Mouse (Mus musculus): Measurements from ENCODE around the gene Gm42878. TPM values are rescaled to one million over a fixed set of nuclear protein-coding genes. Genes with fewer than 3 reads are reported as not detected.
A peak's percentile ranks its signal among the peaks of the same experiment; 100 is the strongest.

Gm42878 gene
- not detected in 2 replicates for polyA plus RNA-seq (2016; fragmentation: Nextera tagmentation; extraction: Ambion mirVana)

- no peaks in the 10 kb centered on the region for H3K9me3 ChIP-seq (replicated peaks)
- peaks cover 39% of the 10 kb centered on the region for H3K4me1 ChIP-seq
- H3K4me3 ChIP-seq = peak within 1 kb of the TSS; percentile 100
- H3K27ac ChIP-seq (replicated peaks) = peak within 1 kb of the TSS; percentile 99
- no peaks in the 10 kb centered on the region for H3K27me3 ChIP-seq (ENCODE audit: low read depth, poor library complexity, severe bottlenecking)
- H3K36me3 ChIP-seq = peaks cover 6% of the 10 kb centered on the region
- WGBS = under 1% methylated on average over 79 of the region's 97 CpGs
- DNase-seq (ENCODE audit: low spot score) = peak; percentile 60
These were observed at the start of gene Gm42878, which contains the start of gene Adam1a for GRCm38 (mm10) chr5:121544910-121545792. TSS of gene Gm42878 (minus strand) at chr5:121545482. TSS of gene Adam1a (minus strand) at chr5:121545482.

- no peak overlapping the region for H3K27ac ChIP-seq (replicated peaks)
- no peak for DNase-seq (ENCODE audit: low spot score)
- H3K27me3 ChIP-seq (ENCODE audit: low read depth, poor library complexity, severe bottlenecking) = peaks cover 25% of the 10 kb centered on the region
- H3K4me3 ChIP-seq = no peak overlapping the region
- WGBS = 87% methylated on average over 6 of the region's 6 CpGs
- H3K9me3 ChIP-seq (replicated peaks) = no peaks in the 10 kb centered on the region
- peaks cover 30% of the 10 kb centered on the region for H3K4me1 ChIP-seq
- no peaks in the 10 kb centered on the region for H3K36me3 ChIP-seq
These were observed 49.5 kb upstream of the Gm42878 start for GRCm38 (mm10) chr5:121594714-121595313.

GRCm38 (mm10) chr5:121593451-121594401 is 48.4 kb upstream of the Gm42878 start, which contains the start of gene Aldh2:
TSS of gene Aldh2 (minus strand) at chr5:121593824.
- 3% methylated on average over 47 of the region's 47 CpGs for WGBS
- peak; percentile 87 for DNase-seq (ENCODE audit: low spot score)
- Histone ChIP-seq H3K4me1 (peaks cover 30% of the 10 kb centered on the region), H3K9me3 (replicated peaks) (no peaks in the 10 kb centered on the region), H3K27ac (replicated peaks) (peak within 1 kb of the TSS; percentile 85), H3K27me3 (ENCODE audit: low read depth, poor library complexity, severe bottlenecking) (peaks cover 20% of the 10 kb centered on the region), H3K36me3 (no peaks in the 10 kb centered on the region), H3K4me3 (peak within 1 kb of the TSS; percentile 85)

DNA sequence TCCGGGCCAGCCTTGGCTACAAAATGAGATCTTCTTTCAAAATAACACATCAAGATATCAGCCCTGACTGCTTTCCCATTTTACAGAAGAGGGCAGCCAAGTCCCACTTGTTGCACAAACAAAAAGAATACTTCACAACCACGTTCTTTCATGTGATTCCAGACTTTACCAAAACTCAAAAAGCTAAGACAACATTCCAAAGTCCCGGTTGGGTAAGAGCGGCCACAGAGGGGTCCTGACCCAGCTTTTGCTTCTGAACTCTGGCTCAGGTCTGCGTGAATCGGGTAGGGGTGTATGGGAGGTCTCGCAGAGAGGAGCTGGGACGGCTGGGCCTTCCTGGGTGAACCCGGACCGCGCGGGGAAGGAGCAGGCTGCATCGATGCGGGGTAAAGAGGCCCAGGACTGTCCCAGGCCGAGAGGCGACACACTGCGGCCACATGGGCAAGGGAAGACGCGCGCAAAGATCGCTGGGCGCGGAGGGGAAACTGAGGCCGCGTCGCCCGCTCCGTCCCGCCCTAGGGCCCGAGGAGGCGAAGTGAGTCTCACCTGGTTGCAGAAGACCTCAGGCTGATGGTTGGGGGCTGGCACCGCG is 47.6 kb upstream of the Gm42878 start:
- Histone ChIP-seq H3K36me3 (no peaks in the 10 kb centered on the region), H3K27me3 (ENCODE audit: low read depth, poor library complexity, severe bottlenecking) (peaks cover 18% of the 10 kb centered on the region), H3K4me3 (peak overlapping the region; percentile 85), H3K27ac (replicated peaks) (peak overlapping the region; percentile 85), H3K9me3 (replicated peaks) (no peaks in the 10 kb centered on the region), H3K4me1 (peaks cover 30% of the 10 kb centered on the region)
- no peak for DNase-seq (ENCODE audit: low spot score)
- 4% methylated on average over 33 of the region's 33 CpGs for WGBS

GRCm38 (mm10) chr5:121592064-121592815 is 47.0 kb upstream of the Gm42878 start:
- Histone ChIP-seq H3K27me3 (ENCODE audit: low read depth, poor library complexity, severe bottlenecking) (peaks cover 18% of the 10 kb centered on the region), H3K36me3 (no peaks in the 10 kb centered on the region), H3K27ac (replicated peaks) (no peak overlapping the region), H3K9me3 (replicated peaks) (no peaks in the 10 kb centered on the region), H3K4me3 (peak overlapping the region; percentile 85), H3K4me1 (peaks cover 30% of the 10 kb centered on the region)
- no peak for DNase-seq (ENCODE audit: low spot score)
- 76% methylated on average over 11 of the region's 11 CpGs for WGBS

DNA sequence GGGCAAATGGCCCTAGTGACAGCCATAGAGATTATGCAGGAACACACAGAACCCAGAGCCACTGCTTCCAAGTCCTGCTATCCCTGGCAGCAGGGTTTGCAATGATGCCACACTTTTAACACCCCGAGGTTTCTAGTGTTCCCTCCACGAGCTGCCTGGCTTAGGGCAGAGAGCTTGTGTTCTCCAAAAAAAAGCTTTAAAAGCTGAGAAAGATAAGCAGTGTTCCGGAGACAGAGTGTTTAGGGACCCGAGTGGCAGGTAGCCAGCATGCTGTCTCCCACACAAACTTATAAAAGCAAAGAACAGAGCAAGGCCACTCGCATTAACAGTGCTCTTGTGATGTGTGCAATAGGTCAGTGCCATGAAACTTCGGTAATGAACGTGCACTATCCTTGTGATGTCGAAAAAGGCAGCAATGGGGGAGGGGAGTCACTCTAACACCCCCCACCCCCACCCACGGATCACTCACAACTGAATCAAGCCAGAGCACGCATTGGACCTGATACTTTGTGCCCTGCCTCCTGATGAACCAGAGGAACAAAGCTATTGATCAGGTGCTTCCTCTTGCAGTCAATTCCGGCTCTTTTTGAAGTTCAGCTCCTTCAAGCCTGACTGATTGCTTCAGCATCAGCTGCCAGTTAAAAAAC is 46.3 kb upstream of the Gm42878 start:
- Histone ChIP-seq H3K36me3 (no peaks in the 10 kb centered on the region), H3K4me3 (no peak overlapping the region), H3K9me3 (replicated peaks) (no peaks in the 10 kb centered on the region), H3K4me1 (peaks cover 30% of the 10 kb centered on the region), H3K27ac (replicated peaks) (no peak overlapping the region), H3K27me3 (ENCODE audit: low read depth, poor library complexity, severe bottlenecking) (peaks cover 18% of the 10 kb centered on the region)
- 80% methylated on average over 11 of the region's 11 CpGs for WGBS
- no peak for DNase-seq (ENCODE audit: low spot score)

DNA sequence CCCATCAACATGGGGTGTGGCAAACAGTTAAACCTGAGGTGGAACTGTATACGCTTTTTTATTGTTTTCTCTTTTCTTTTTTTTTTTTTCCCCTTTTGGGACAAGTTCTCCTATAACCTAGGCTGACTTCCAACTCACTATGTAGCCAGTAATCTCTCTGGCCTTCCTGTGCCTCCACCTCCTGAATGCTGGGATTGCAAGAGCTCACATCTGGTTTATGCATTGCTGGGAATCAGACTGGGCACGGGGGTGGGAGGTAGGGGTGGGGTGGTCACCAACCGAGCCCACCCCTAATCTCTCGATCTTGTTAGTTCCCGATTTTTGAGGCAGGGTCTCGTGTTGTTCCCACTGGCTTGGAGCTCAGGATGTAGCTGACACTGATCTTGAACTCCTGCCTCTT is 44.6 kb upstream of the Gm42878 start:
- Histone ChIP-seq H3K9me3 (replicated peaks) (no peaks in the 10 kb centered on the region), H3K27me3 (ENCODE audit: low read depth, poor library complexity, severe bottlenecking) (peaks cover 18% of the 10 kb centered on the region), H3K27ac (replicated peaks) (no peak overlapping the region), H3K4me3 (no peak overlapping the region), H3K36me3 (no peaks in the 10 kb centered on the region), H3K4me1 (peaks cover 33% of the 10 kb centered on the region)
- DNase-seq (ENCODE audit: low spot score) = no peak
- WGBS = 88% methylated on average over 6 of the region's 6 CpGs

DNA sequence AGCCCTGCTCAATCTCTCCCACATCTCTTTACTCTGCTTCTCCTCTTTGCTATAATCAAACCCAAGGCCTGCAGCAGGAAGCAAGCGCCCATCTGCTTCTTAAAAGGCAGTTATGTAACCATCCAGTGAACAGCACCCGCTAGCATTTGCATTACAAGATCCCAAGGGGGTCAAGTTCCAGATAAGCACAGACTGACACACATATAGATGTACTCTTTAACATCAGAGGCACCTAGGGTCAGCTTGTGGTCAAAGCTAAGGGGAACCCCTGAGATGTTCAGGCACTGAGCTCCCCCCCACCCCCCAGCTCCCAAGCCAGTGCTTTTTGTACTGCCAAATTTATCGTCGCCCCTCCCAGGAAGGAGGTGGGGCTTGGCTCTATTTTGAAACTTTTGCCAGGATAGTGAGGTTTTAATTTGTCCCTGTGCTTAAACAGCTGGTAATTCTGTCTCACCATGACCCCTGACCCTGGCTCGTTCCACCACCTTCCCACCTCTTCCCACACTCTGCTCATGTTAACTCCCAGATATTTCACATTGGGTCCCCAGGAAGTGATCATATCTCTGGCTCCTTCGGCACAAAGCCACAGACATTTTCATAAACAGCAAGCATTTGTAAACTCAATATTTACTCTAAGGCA is 41.2 kb upstream of the Gm42878 start:
- no peak overlapping the region for H3K4me3 ChIP-seq
- peaks cover 8% of the 10 kb centered on the region; the same call in 1 of the 2 replicates for H3K4me1 ChIP-seq
- WGBS = 78% methylated on average over 6 of the region's 6 CpGs
- H3K27me3 ChIP-seq (ENCODE audit: low read depth, poor library complexity, severe bottlenecking) = peaks cover 1% of the 10 kb centered on the region; the same call in 1 of the 2 replicates
- no peaks in the 10 kb centered on the region for H3K36me3 ChIP-seq
- H3K27ac ChIP-seq (replicated peaks) = no peak overlapping the region
- no peak for DNase-seq (ENCODE audit: low spot score)
- H3K9me3 ChIP-seq (replicated peaks) = no peaks in the 10 kb centered on the region

DNA sequence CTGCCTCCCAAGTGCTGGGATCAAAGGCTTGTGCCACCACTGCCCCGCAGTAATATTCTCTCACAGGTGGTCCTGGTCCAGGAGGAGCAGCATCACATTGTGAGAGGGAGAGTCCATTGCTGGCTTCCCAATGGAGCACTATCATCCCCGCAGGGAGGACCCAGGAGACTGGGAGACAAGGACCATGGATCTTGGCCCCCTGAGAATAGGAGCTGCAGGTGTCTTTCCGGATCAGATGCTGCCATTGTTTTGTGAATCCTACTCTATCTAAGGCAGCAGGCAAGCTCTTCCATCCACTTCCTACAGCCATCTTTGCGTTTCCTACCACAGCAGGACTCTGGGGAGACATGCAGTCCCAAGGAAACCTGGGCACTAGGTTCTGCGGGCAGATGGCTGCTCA is 40.4 kb upstream of the Gm42878 start:
- H3K27ac ChIP-seq (replicated peaks) = no peak overlapping the region
- H3K27me3 ChIP-seq (ENCODE audit: low read depth, poor library complexity, severe bottlenecking) = no peaks in the 10 kb centered on the region
- peaks cover 7% of the 10 kb centered on the region; the same call in 1 of the 2 replicates for H3K4me1 ChIP-seq
- no peak overlapping the region for H3K4me3 ChIP-seq
- no peak for DNase-seq (ENCODE audit: low spot score)
- WGBS = 90% methylated on average over 5 of the region's 5 CpGs
- H3K9me3 ChIP-seq (replicated peaks) = no peaks in the 10 kb centered on the region
- H3K36me3 ChIP-seq = no peaks in the 10 kb centered on the region

GRCm38 (mm10) chr5:121585005-121585404 is 39.7 kb upstream of the Gm42878 start:
- Histone ChIP-seq H3K4me3 (no peak overlapping the region), H3K27me3 (ENCODE audit: low read depth, poor library complexity, severe bottlenecking) (no peaks in the 10 kb centered on the region), H3K36me3 (peaks cover 5% of the 10 kb centered on the region; the same call in 1 of the 2 replicates), H3K27ac (replicated peaks) (no peak overlapping the region), H3K4me1 (peaks cover 7% of the 10 kb centered on the region; the same call in 1 of the 2 replicates), H3K9me3 (replicated peaks) (no peaks in the 10 kb centered on the region)
- WGBS = 96% methylated on average over 10 of the region's 10 CpGs
- no peak for DNase-seq (ENCODE audit: low spot score)

All from midbrain, embryonic 10.5 days (tissue).